Mouse (Mus musculus): ENCODE measurements around the gene Ubr7.

DNA sequence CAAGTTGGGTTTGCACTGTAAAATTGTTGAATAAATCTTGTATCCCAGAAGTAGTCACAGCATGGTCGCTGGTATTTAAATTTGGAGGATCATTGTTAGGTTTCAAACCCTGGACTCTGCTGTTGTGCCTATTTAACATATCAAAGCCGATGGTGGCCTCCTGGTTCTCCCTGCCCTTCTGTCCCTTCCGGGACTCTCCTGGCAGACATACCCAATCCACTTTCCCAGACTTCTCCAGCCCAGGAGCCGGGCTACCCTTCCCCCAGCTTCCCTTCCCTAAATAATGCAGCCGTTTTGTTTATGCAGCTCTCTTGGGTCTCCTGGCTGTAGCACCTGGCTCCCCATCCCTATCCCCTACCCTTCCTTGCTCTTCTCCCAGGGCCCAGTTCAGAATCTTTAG lies 1.2 kb downstream of the Ubr7 start:
- TF ChIP-seq CTCF (IDR thresholded peaks at IDR 0.05; ENCODE audit: control insufficient read depth, insufficient read depth, low read length) = no peak
- no peak for TF ChIP-seq POLR2A (IDR thresholded peaks at IDR 0.05; ENCODE audit: borderline replicate concordance, control insufficient read depth, low read depth, low read length)
